Mouse (Mus musculus) intestine, embryonic 16.5 days (tissue): ENCODE measurements around the gene Pnma5. TPM values are rescaled to one million over a fixed set of nuclear protein-coding genes. Genes with fewer than 3 reads are reported as not detected.
A peak's percentile ranks its signal among the peaks of the same experiment; 100 is the strongest.
"Not testable (repeated sequence)": the region's sequence is repeated elsewhere in the genome, so short reads cannot be mapped to it uniquely, and the experiment has no call there.

Source experiments
- ATAC-seq: fragments of 200-750 bp; cut with Nextera tagmentation; 2 replicates; pipeline ENCODE4 v1.8.0; 2017; ENCODE audit warnings: moderate TSS enrichment, moderate library complexity
- H3K27ac ChIP-seq: fragments of 300-500 bp; sonication (generic); 2 replicates; pipeline ENCODE4 v1.5.1; 2014; ENCODE audit warnings: mild to moderate bottlenecking, low read length
- H3K27me3 ChIP-seq: fragments of 300-500 bp; sonication (generic); replicated peaks from 2 replicates; pipeline ENCODE4 v1.6.1; 2014; ENCODE audit warnings: low read length, control low read depth, mixed read lengths; ENCODE audit not compliant: control insufficient read depth, insufficient read depth
- H3K36me3 ChIP-seq: fragments of 300-500 bp; sonication (generic); 2 replicates; pipeline ENCODE4 v1.6.1; 2014; ENCODE audit warnings: low read length, control low read depth; ENCODE audit not compliant: control insufficient read depth, insufficient read depth
- H3K4me1 ChIP-seq: fragments of 300-500 bp; sonication (generic); 2 replicates; pipeline ENCODE4 v1.6.1; 2014; ENCODE audit warnings: low read length, control low read depth, mixed read lengths; ENCODE audit not compliant: control insufficient read depth, insufficient read depth
- H3K4me2 ChIP-seq: fragments of 300-500 bp; sonication (generic); 2 replicates; pipeline ENCODE4 v1.6.1; 2014; ENCODE audit warnings: low read depth, low read length, control low read depth
- H3K4me3 ChIP-seq: fragments of 300-500 bp; sonication (generic); 2 replicates; pipeline ENCODE4 v1.5.1; 2014; ENCODE audit warnings: mild to moderate bottlenecking, low read length
- H3K9ac ChIP-seq: fragments of 300-500 bp; sonication (generic); 2 replicates; pipeline ENCODE4 v1.6.1; 2014; ENCODE audit warnings: low read depth, low read length
- H3K9me3 ChIP-seq: fragments of 300-500 bp; sonication (generic); 2 replicates; pipeline ENCODE4 v1.6.1; 2016; ENCODE audit warnings: low read length, control low read depth; ENCODE audit not compliant: control insufficient read depth
- WGBS: fragments of 180-500 bp; shearing (Covaris S2); extraction: QIAGEN DNeasy Blood & Tissue Kit; methylation state at CpG from one replicate; pipeline ENCODE4 v1.1.7; 2014; 5-methylcytosine and 5-hydroxymethylcytosine counted together
- polyA plus RNA-seq: library from polyadenylated mRNA; unstranded; fragments of >200 nt; fragmentation: Nextera tagmentation; extraction: Ambion mirVana; gene quantifications from 2 replicates; pipeline ENCODE4 v1.2.1, GENCODE M21; 2015

Pnma5 gene
- polyA plus RNA-seq, result not detected in 2 replicates

- Histone ChIP-seq H3K27ac (no peak within 1 kb of the TSS), H3K36me3 (no peaks in the 10 kb centered on the region), H3K27me3 (0 out of 2 replicates have a peak, but pooled peaks cover 2% of the 10 kb centered on the region), H3K4me3 (no peak within 1 kb of the TSS), H3K4me1 (no peaks in the 10 kb centered on the region), H3K9me3 (no peaks in the 10 kb centered on the region), H3K9ac (no peak within 1 kb of the TSS), H3K4me2 (no peak within 1 kb of the TSS)
- WGBS, result 70% methylated on average over 1 of the region's 1 CpGs
- no peak for ATAC-seq
Measured at GRCm38 (mm10) chrX:73037003-73037402, at the start of gene Pnma5. TSS of gene Pnma5 (minus strand) at chrX:73037103.

DNA sequence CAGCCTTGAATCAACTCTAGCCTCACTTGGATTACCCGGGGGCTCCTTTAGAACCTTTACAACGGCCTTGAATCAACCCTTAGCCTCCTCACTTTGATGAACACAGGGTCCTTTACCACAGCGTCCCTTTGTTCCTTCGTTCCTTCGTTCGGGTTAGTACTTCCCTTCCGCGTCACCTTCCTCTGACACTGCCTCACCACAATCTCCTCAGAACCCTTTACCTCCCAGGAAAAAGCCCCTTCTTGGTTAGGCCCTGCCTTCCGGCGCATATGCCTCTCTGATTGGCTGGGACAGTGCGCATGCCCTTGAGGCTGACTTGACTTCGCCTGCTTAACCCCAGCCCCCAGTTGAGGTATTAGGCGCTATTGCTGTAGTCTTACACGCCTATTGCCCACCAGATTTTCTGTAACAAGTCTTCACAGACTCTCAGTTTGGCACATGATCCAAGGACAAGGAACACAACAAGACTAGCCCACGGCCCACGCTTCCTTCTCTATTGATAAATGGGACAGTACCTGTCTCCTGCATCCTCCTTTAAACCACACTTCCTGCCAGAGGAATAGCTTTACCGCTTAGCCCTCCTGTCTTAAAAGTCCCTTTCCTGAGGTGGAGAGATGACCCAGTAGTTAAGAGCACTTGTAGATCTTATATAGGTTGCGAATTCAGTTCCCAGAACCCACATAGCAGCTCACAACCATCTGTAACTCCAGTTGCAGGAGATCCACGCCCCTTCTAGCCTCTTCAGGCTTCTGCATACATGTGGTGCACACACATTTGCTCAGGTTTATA, 45.6 kb upstream of the Pnma5 start, which contains the start of gene Xlr4a:
TSS of gene Xlr4a (minus strand) at position 212 of the 789 bp plus-strand sequence.
- ATAC-seq, H3K4me1 ChIP-seq, H3K36me3 ChIP-seq, H3K4me3 ChIP-seq, H3K9me3 ChIP-seq, H3K27me3 ChIP-seq, H3K27ac ChIP-seq, H3K4me2 ChIP-seq, H3K9ac ChIP-seq: not testable (repeated sequence)
- WGBS, result 79% methylated on average over 17 of the region's 19 CpGs

GRCm38 (mm10) chrX:73066765-73067312, 29.9 kb upstream of the Pnma5 start:
- H3K4me1 ChIP-seq, H3K9me3 ChIP-seq, H3K4me2 ChIP-seq, H3K9ac ChIP-seq, H3K27ac ChIP-seq, H3K4me3 ChIP-seq, H3K27me3 ChIP-seq, H3K36me3 ChIP-seq, ATAC-seq: not testable (repeated sequence)
- WGBS, result 88% methylated on average over 1 of the region's 5 CpGs

DNA sequence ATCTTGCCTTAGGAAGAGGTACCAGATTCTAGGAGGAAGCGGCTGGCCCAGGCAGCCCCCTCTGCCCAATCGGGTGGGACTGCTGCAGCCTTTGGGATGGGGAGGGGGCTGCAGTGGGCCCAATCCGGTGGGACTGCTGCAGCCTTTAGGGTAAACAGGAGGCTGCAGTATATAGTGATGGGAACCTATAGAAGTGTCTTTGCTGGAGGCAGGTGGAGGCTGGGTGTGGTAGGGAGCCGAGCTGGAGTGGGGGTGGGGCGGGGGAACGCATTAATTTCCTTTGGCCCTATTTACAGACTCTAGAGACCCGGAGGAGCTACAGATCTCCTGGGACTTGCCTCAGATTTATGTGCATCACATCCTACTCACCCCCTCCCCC, 27.5 kb upstream of the Pnma5 start, which contains the start of gene Pnma3:
TSS of gene Pnma3 (plus strand) at position 373 of the 379 bp plus-strand sequence.
- no peak within 1 kb of the TSS for H3K27ac ChIP-seq
- no peak for ATAC-seq
- 19% methylated on average over 7 of the region's 7 CpGs for WGBS
- H3K4me1 ChIP-seq, result no peaks in the 10 kb centered on the region
- H3K4me3 ChIP-seq, result no peak within 1 kb of the TSS
- H3K9ac ChIP-seq, result peak within 1 kb of the TSS; percentile 37
- no peaks in the 10 kb centered on the region for H3K36me3 ChIP-seq
- H3K27me3 ChIP-seq, result no peaks in the 10 kb centered on the region
- H3K4me2 ChIP-seq, result no peak within 1 kb of the TSS
- no peaks in the 10 kb centered on the region for H3K9me3 ChIP-seq

DNA sequence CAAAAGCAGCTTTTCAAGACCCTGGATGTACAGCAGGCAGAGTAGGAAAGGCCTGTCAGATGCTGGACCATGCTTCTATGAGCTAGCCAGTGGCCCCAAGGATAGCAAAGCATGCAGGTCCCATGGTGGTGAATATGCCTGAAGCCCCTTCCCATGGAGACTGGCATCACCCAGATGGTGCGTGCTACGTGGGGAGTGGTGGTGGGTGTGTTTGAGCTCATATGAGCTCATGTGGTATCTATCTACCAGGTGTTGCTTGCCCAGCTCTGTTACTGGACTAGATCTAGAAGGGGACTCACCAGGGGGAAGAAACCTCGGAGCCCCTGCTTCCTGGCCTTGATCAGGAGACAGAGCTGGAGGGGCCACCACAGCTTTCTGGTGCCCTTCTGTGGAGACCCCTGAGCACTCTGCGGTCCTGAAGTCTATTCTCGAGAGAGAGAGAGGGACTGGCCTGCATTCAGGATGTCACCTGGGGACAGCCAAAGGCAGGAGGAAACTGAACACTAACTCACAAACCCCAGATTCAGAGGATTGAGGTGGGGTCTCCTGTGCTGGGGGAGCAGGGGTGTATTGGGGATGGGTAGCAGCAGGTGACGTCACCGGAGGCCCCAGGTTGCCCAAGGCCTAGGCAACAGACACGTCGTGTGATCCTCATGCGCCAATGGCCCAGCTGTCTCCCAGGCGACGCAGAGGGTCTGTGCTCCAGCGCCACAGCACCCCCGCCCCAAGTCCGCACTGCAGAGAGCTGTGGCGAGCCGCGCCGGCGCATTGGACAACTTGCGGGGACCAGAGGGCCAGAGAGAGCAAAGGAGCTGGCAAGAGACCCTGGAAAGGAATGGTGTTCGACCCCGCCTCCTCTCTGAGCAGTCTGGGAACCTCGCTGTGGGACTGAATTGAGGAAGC, 26.9 kb upstream of the Pnma5 start:
- H3K9me3 ChIP-seq, result no peaks in the 10 kb centered on the region
- H3K9ac ChIP-seq, result peak overlapping the region; percentile 37
- ATAC-seq, result no peak
- H3K4me2 ChIP-seq, result no peak overlapping the region
- no peak overlapping the region for H3K27ac ChIP-seq
- no peaks in the 10 kb centered on the region for H3K4me1 ChIP-seq
- WGBS, result 38% methylated on average over 24 of the region's 24 CpGs
- H3K4me3 ChIP-seq, result no peak overlapping the region
- H3K27me3 ChIP-seq, result no peaks in the 10 kb centered on the region
- no peaks in the 10 kb centered on the region for H3K36me3 ChIP-seq

- H3K9ac ChIP-seq, result no peak overlapping the region
- 42% methylated on average over 5 of the region's 5 CpGs for WGBS
- no peaks in the 10 kb centered on the region for H3K9me3 ChIP-seq
- H3K4me3 ChIP-seq, result no peak overlapping the region
- no peak overlapping the region for H3K27ac ChIP-seq
- no peaks in the 10 kb centered on the region for H3K36me3 ChIP-seq
- no peaks in the 10 kb centered on the region for H3K27me3 ChIP-seq
- no peaks in the 10 kb centered on the region for H3K4me1 ChIP-seq
- no peak overlapping the region for H3K4me2 ChIP-seq
- no peak for ATAC-seq
Measured at GRCm38 (mm10) chrX:73062323-73062722, 25.4 kb upstream of the Pnma5 start.

DNA sequence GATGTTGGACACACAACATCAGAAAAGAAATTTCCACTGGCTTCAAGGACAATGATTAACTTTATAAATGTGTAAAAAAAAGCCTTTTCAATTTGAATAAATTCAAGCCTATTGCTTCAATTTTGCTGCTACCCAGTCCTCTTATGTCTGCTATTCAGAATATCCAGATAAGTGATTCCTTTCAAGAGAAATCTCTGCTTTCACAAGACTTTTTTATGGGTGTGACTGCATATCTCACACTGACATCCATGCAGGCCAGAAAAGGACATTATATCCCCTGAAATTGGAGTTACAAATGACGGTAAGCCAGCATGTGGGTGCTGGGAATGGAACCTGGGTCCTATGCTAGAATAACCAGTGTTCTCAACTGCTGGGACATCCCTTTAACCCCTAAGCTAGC, 24.6 kb upstream of the Pnma5 start:
- Histone ChIP-seq H3K36me3 (no peaks in the 10 kb centered on the region), H3K4me2 (no peak overlapping the region), H3K9ac (no peak overlapping the region), H3K4me3 (no peak overlapping the region), H3K27me3 (no peaks in the 10 kb centered on the region), H3K9me3 (no peaks in the 10 kb centered on the region), H3K27ac (no peak overlapping the region), H3K4me1 (no peaks in the 10 kb centered on the region)
- no peak for ATAC-seq
- 68% methylated on average over 1 of the region's 1 CpGs for WGBS

DNA sequence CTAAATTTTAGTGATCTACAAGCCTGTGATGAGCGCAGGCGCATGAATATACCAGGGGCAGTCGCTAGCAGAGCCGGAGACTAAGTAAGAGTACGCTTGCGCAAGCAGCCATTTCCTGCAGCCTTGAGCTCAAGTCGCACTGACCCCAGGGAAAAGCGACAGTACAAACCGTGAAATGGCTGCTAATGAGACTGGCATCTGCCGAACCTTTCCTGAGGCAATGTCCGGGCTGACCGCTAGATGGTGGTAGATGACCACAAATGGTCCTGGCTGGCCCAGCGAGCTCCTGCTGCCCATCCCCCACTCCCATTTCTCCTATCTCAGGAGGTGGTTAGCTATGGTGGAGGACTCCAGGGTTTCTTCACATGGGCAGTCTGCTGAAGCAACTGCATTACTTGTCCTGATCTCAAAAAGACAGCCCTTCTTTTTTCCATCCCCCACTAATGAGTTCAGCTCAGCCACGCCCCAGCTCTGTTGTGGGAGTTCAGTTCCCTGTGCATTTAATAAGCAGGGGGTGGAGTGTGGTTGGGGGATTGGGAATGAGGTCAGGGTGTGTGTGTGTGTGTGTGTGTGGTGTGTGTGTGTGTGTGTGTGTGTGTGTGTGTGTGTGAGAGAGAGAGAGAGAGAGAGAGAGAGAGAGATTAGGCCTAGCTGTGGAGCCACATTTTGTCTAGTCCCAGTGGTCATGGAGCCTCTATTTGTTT, 17.1 kb upstream of the Pnma5 start:
- 21% methylated on average over 14 of the region's 14 CpGs for WGBS
- H3K9ac ChIP-seq, result no peak overlapping the region
- H3K36me3 ChIP-seq, result no peaks in the 10 kb centered on the region
- H3K4me1 ChIP-seq, result no peaks in the 10 kb centered on the region
- H3K4me2 ChIP-seq, result no peak overlapping the region
- H3K27me3 ChIP-seq, result no peaks in the 10 kb centered on the region
- ATAC-seq, result peak; percentile 96
- no peaks in the 10 kb centered on the region for H3K9me3 ChIP-seq
- H3K27ac ChIP-seq, result no peak overlapping the region
- H3K4me3 ChIP-seq, result no peak overlapping the region

DNA sequence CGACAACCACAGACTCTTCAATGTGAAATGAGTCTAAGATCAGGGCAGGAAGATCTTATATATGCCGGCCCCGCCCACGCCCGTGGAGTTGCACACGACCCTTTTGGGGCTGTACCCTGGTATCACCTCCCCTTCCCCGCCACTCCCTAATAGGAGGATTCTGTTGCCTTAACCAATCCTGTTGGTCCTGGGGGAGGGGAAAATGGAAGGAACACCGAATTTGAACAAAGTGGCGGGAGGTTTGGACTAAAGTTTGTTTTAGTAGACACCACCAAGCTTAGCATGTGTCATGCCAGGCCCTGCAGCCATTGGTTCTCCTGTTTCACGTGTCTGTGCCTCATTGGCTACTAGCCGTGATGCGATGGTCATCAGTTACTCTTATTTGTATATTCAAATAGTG, 2.8 kb upstream of the Pnma5 start:
- WGBS, result 78% methylated on average over 12 of the region's 12 CpGs
- no peaks in the 10 kb centered on the region for H3K9me3 ChIP-seq
- H3K27ac ChIP-seq, result no peak overlapping the region
- H3K27me3 ChIP-seq, result 0 out of 2 replicates have a peak, but pooled peaks cover 2% of the 10 kb centered on the region
- no peaks in the 10 kb centered on the region for H3K4me1 ChIP-seq
- no peak overlapping the region for H3K4me2 ChIP-seq
- H3K4me3 ChIP-seq, result no peak overlapping the region
- no peak for ATAC-seq
- H3K36me3 ChIP-seq, result no peaks in the 10 kb centered on the region
- no peak overlapping the region for H3K9ac ChIP-seq
